Mouse (Mus musculus) right cerebral cortex, adult 18-20 months (tissue): ENCODE results near the gene Ntrk2.
"Not testable (repeated sequence)": the region's sequence is repeated elsewhere in the genome, so short reads cannot be mapped to it uniquely, and the experiment has no call there.

Experiments used
- DNase-seq: peaks from one replicate; pipeline ENCODE4 v3.0.0; 2022; ENCODE audit warnings: mixed read lengths

Ntrk2 gene

GRCm38 (mm10) chr13:59057886-59058285 lies 251.5 kb downstream of the Ntrk2 start:
- no peak for DNase-seq

GRCm38 (mm10) chr13:59059118-59059517 lies 252.7 kb downstream of the Ntrk2 start:
- DNase-seq, result no peak

- no peak for DNase-seq
Measured at GRCm38 (mm10) chr13:59065677-59066076, 259.3 kb downstream of the Ntrk2 start.

GRCm38 (mm10) chr13:59073635-59074256 lies 267.4 kb downstream of the Ntrk2 start:
- peak; percentile 95 for DNase-seq

GRCm38 (mm10) chr13:59076489-59076888 lies 270.1 kb downstream of the Ntrk2 start:
- no peak for DNase-seq

- DNase-seq, result peak; percentile 58
Measured at GRCm38 (mm10) chr13:59079761-59080461, 273.5 kb downstream of the Ntrk2 start.

- no peak for DNase-seq
Measured at GRCm38 (mm10) chr13:59080468-59080867, 274.1 kb downstream of the Ntrk2 start.

GRCm38 (mm10) chr13:59089016-59089415 lies 282.6 kb downstream of the Ntrk2 start:
- DNase-seq, result no peak

- no peak for DNase-seq
Measured at GRCm38 (mm10) chr13:59091138-59091971, 285.0 kb downstream of the Ntrk2 start.

GRCm38 (mm10) chr13:59092045-59092857 lies 285.9 kb downstream of the Ntrk2 start:
- DNase-seq, result no peak

- peak; percentile 90 for DNase-seq
Measured at GRCm38 (mm10) chr13:59092858-59093154, 286.4 kb downstream of the Ntrk2 start.

- DNase-seq, result peak; percentile 78
Measured at GRCm38 (mm10) chr13:59094722-59095121, 288.4 kb downstream of the Ntrk2 start.

- no peak for DNase-seq
Measured at GRCm38 (mm10) chr13:59095811-59096391, 289.5 kb downstream of the Ntrk2 start.

GRCm38 (mm10) chr13:59100086-59100485 lies 293.7 kb downstream of the Ntrk2 start:
- DNase-seq, result no peak

- DNase-seq, result not testable (repeated sequence)
Measured at GRCm38 (mm10) chr13:59107791-59108190, 301.4 kb downstream of the Ntrk2 start.

- DNase-seq, result no peak
Measured at GRCm38 (mm10) chr13:59110107-59110506, 303.7 kb downstream of the Ntrk2 start.

GRCm38 (mm10) chr13:59114684-59115083 lies 308.3 kb downstream of the Ntrk2 start:
- DNase-seq, result no peak

GRCm38 (mm10) chr13:59115551-59115950 lies 309.2 kb downstream of the Ntrk2 start:
- no peak for DNase-seq

GRCm38 (mm10) chr13:59117233-59117632 lies 310.9 kb downstream of the Ntrk2 start:
- no peak for DNase-seq

GRCm38 (mm10) chr13:59119596-59120394 lies 313.4 kb downstream of the Ntrk2 start:
- DNase-seq, result no peak

- peak; percentile 37 for DNase-seq
Measured at GRCm38 (mm10) chr13:59143141-59143744, 336.9 kb downstream of the Ntrk2 start.
